Mouse (Mus musculus) stomach, postnatal 0 days (tissue): Measurements from ENCODE around the gene Hspa4. TPM values are rescaled to one million over a fixed set of nuclear protein-coding genes. Genes with fewer than 3 reads are reported as not detected.

Experiments
- ATAC-seq: fragments of 200-750 bp; cut with Nextera tagmentation; 2 replicates; pipeline ENCODE4 v1.8.0; 2017; ENCODE audit not compliant: low FRiP score, low TSS enrichment
- DNase-seq: peaks from one replicate; pipeline ENCODE4 v3.0.0-alpha.2; 2016; ENCODE audit warnings: low spot score
- H3K27ac ChIP-seq: fragments of 300-500 bp; sonication (generic); replicated peaks from 2 replicates; pipeline ENCODE4 v1.5.1; 2014; ENCODE audit warnings: mild to moderate bottlenecking, control low read depth
- H3K27me3 ChIP-seq: fragments of 300-500 bp; sonication (generic); 2 replicates; pipeline ENCODE4 v1.6.1; 2014; ENCODE audit warnings: low read length; ENCODE audit not compliant: control insufficient read depth, insufficient read depth
- H3K36me3 ChIP-seq: fragments of 300-500 bp; sonication (generic); 2 replicates; pipeline ENCODE4 v1.6.1; 2014; ENCODE audit warnings: low read length, mixed read lengths; ENCODE audit not compliant: control insufficient read depth, insufficient read depth
- H3K4me1 ChIP-seq: fragments of 300-500 bp; sonication (generic); replicated peaks from 2 replicates; pipeline ENCODE4 v1.6.1; 2014; ENCODE audit warnings: antibody characterized with exemption; ENCODE audit not compliant: control insufficient read depth, insufficient read depth
- H3K4me2 ChIP-seq: fragments of 300-500 bp; sonication (generic); replicated peaks from 2 replicates; pipeline ENCODE4 v1.6.1; 2014; ENCODE audit warnings: low read depth, mild to moderate bottlenecking, control low read depth, moderate library complexity
- H3K4me3 ChIP-seq: fragments of 300-500 bp; sonication (generic); 2 replicates; pipeline ENCODE4 v1.5.1; 2014; ENCODE audit warnings: low read depth, low read length, control low read depth
- H3K9ac ChIP-seq: fragments of 300-500 bp; sonication (generic); 2 replicates; pipeline ENCODE4 v1.6.1; 2014; ENCODE audit warnings: mild to moderate bottlenecking, low read length, control low read depth, mixed read lengths
- H3K9me3 ChIP-seq: fragments of 300-500 bp; sonication (generic); 2 replicates; pipeline ENCODE4 v1.6.1; 2016; ENCODE audit warnings: low read length; ENCODE audit not compliant: control insufficient read depth
- CTCF ChIP-seq: IDR thresholded peaks from 2 replicates; pipeline ENCODE4 v1.5.1; 2016; ENCODE audit warnings: antibody characterized with exemption, low read depth, mild to moderate bottlenecking, moderate library complexity
- EP300 ChIP-seq: optimal IDR thresholded peaks from 2 replicates; pipeline ENCODE3; 2016; ENCODE audit warnings: antibody characterized with exemption
- WGBS: fragments of 180-500 bp; shearing (Covaris S2); extraction: QIAGEN DNeasy Blood & Tissue Kit; methylation state at CpG from one replicate; pipeline ENCODE4 v1.1.7; 2014; 5-methylcytosine and 5-hydroxymethylcytosine counted together
- polyA plus RNA-seq: library from polyadenylated mRNA; unstranded; fragments of >200 nt; fragmentation: Nextera tagmentation; extraction: Ambion mirVana; gene quantifications from 2 replicates; pipeline ENCODE4 v1.2.1, GENCODE M21; 2015

Hspa4 gene
- polyA plus RNA-seq, 1 experiment from 2014 or later = 59.9 TPM

DNA sequence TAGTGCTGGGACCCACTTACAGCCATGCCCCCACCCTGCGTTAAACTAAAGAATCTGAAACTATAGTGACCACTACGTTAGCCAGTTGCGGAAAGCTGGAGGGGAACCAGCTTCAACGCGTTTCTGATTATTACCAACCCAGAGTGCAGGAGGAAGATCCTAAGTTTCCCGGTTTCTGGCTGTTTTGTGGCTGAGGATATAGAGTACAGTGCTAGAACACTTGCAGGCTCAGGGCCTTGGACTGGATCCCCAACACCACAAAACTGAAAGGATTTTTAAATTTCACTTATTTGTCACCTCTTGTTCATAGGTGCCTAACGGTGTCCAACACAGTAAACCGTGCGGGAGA is 884 bp upstream of the Hspa4 start:
- H3K9me3 ChIP-seq = no peaks in the 10 kb centered on the region
- H3K27ac ChIP-seq = peak overlapping the region; percentile 100
- DNase-seq = no peak
- WGBS = 46% methylated on average over 9 of the region's 9 CpGs
- peaks cover 4% of the 10 kb centered on the region; the same call in 1 of the 2 replicates for H3K4me1 ChIP-seq
- H3K4me3 ChIP-seq = peak overlapping the region; percentile 100
- peak overlapping the region; percentile 57 for H3K4me2 ChIP-seq
- no peaks in the 10 kb centered on the region for H3K27me3 ChIP-seq
- ATAC-seq = no peak
- TF ChIP-seq EP300 = no peak
- TF ChIP-seq CTCF = no peak
- no peaks in the 10 kb centered on the region for H3K36me3 ChIP-seq
- peak overlapping the region; percentile 99 for H3K9ac ChIP-seq

DNA sequence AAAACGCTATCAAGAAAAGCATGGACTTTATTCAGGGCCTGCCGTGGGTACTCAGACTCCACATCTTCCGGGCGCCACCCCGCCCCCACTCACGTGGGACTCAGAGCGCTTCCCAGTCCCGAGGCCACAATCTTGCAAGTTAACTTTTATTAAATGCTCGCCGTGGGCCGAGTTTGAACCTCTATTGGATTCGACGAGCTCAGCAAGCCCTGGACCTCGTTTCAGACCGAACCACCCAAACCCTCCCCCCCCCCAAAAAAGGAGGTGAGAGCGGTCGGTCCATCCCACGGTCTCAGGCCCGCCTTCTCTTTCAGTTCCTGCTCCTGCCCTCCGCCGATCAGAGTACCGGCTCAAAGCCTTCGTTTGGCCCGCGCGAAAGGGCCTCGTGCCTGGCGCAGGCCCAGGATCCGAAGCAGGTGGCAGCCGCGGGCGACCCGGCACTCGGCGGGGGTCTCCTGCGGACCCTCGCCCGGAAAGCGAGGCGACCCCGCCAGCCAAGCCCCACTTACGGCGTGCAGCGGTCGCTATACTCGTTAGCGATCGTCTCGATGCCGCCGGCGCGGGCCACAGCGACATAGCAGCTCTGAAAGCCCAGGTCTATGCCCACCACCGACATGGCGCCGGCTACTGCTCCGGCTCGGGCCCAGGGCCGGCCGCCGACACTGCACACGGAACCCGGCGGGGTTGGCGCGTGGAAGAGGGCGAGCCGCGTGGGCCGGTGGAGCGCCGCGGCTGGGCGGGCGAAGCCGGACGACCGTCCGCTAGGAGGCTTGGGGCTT is 517 bp downstream of the Hspa4 start:
- Histone ChIP-seq H3K4me3 (peak overlapping the region; percentile 100), H3K4me1 (peaks cover 4% of the 10 kb centered on the region; the same call in 1 of the 2 replicates), H3K27ac (peak overlapping the region; percentile 100), H3K9me3 (no peaks in the 10 kb centered on the region), H3K4me2 (peak overlapping the region; percentile 63), H3K36me3 (no peaks in the 10 kb centered on the region), H3K9ac (peak overlapping the region; percentile 99), H3K27me3 (no peaks in the 10 kb centered on the region)
- TF ChIP-seq CTCF = peak; percentile 28; the same call in 1 of the 2 replicates
- no peak for TF ChIP-seq EP300
- under 1% methylated on average over 77 of the region's 80 CpGs for WGBS
- ATAC-seq (peak; percentile 69), DNase-seq (peak; percentile 82)

DNA sequence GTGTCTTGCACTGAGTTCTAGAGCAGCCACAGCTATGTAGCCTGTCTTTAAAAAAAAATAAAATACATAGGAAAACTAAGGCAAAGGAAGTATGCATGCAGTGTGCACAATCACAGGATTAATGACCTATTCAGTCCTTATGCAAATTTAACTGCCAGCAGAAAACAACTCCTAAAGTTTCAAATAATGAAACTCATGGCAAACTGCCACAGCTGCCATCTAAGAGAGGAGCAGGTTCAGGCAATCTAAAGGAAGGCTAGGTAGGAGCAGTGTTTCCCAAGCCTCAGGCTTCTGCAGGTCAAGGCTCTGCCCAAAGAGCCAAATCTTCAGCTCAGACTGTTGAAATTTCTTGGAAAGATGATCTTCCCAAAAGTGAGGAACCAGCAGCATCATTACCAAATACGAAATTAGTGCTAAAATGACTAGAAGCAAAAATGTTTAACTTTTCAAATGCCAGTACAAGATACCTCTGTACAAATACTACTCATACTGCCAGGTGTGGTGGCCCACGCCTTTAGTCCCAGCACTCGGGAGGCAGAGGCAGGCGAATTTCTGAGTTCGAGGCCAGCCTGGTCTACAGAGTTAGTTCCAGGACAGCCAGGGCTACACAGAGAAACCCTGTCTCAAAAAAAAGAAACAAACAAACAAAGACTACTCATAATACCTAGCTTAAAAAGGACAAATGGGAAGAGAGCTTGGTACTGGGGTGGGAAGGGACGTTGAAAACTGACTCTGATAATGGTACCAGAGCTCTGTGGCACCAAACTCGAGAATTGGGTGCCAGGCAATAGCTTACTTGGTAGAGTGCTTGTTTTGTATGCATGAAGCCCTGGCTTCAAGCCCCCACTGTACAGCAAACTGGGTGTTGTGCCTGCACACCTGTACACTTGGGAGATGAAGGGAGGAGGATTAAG is 2.1 kb downstream of the Hspa4 start:
- H3K9me3 ChIP-seq = no peaks in the 10 kb centered on the region
- WGBS = 84% methylated on average over 7 of the region's 7 CpGs
- TF ChIP-seq CTCF (no peak), EP300 (no peak)
- H3K36me3 ChIP-seq = no peaks in the 10 kb centered on the region
- H3K4me2 ChIP-seq = peak overlapping the region; percentile 63
- H3K4me1 ChIP-seq = peaks cover 4% of the 10 kb centered on the region; the same call in 1 of the 2 replicates
- H3K4me3 ChIP-seq = no peak overlapping the region; the same call in 1 of the 2 replicates
- H3K9ac ChIP-seq = no peak overlapping the region
- H3K27ac ChIP-seq = no peak overlapping the region
- no peak for ATAC-seq
- no peak for DNase-seq
- no peaks in the 10 kb centered on the region for H3K27me3 ChIP-seq

DNA sequence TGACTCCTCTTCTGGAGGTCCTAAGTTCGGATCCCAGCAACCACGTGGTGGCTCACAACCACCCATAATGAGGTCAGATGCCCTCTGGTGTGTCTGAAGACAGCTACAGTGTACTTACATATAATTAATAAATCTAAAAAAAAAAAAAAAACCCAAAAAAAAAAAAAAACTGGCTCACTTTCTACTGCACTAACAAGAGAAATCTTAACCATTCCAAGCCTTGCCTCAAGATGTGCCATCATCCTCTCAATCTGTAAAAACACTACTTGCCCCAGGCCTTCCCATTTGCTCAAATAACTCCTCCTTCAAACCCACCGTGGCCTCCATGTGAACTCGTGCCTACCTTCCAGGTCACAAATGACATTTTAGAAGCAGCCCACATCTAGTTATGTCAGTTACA is 3.4 kb downstream of the Hspa4 start:
- no peaks in the 10 kb centered on the region for H3K36me3 ChIP-seq
- TF ChIP-seq CTCF (no peak), EP300 (no peak)
- DNase-seq (no peak), ATAC-seq (no peak)
- H3K9ac ChIP-seq = no peak overlapping the region
- no peaks in the 10 kb centered on the region for H3K9me3 ChIP-seq
- 67% methylated on average over 4 of the region's 4 CpGs for WGBS
- H3K4me3 ChIP-seq = no peak overlapping the region
- no peak overlapping the region for H3K27ac ChIP-seq
- no peaks in the 10 kb centered on the region for H3K27me3 ChIP-seq
- H3K4me2 ChIP-seq = no peak overlapping the region
- peaks cover 4% of the 10 kb centered on the region; the same call in 1 of the 2 replicates for H3K4me1 ChIP-seq

DNA sequence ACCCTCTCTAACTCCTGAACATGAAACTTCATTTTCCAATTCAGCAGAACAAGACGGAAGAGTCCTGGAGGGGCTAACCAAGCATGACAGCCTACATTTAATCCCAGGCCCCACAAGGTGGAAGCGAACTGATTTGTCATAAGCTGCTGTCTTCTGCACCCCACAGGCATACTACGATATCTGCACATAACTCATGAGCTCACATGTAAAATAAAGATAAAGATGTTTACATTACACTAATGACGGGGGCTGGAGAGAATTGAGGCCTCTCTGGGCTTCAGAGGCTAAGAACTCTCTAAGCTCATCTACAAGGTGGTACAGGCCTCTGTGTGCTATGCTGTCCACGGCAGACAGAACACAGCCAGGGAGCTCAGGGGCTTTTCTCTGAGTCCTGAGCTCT is 5.8 kb downstream of the Hspa4 start:
- ATAC-seq (no peak; the same call in 1 of the 2 replicates), DNase-seq (no peak)
- Histone ChIP-seq H3K9ac (no peak overlapping the region), H3K27ac (no peak overlapping the region), H3K4me2 (no peak overlapping the region), H3K27me3 (no peaks in the 10 kb centered on the region), H3K4me3 (no peak overlapping the region), H3K9me3 (no peaks in the 10 kb centered on the region), H3K36me3 (no peaks in the 10 kb centered on the region), H3K4me1 (no peaks in the 10 kb centered on the region)
- WGBS = 34% methylated on average over 5 of the region's 5 CpGs
- TF ChIP-seq EP300 = no peak
- no peak for TF ChIP-seq CTCF
